Mouse (Mus musculus) ovary, postnatal 36 days (tissue): ENCODE measurements around the gene Rgs9bp.

Experiments
- DNase-seq: peaks from one replicate; pipeline ENCODE4 v3.0.0; 2022; ENCODE audit warnings: low spot score, mixed read lengths

Gene Rgs9bp

GRCm38 (mm10) chr7:35585191-35586054 lies at the start of gene Rgs9bp:
TSS of gene Rgs9bp (minus strand) at chr7:35585582.
- DNase-seq, result peak; percentile 52

DNA sequence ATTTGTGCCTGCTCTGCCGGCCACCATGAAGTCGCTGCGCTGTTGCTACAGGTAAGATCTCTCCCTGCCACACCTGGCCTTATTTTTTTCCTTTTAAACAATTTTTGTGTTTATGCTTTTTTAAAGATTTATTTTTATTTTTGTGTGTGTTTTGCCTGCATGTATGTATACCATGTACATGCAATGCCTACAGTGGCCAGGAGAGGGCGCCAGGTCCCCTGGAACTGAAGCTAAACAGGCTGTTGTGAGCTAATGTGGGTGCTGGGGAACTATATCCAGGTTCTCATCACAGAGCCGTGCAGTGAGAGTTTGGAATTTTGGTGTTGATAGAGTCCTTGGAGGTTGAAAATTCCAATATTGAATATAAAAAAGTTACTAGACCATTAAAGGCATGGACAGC lies 43.1 kb upstream of the Rgs9bp start:
- no peak for DNase-seq

DNA sequence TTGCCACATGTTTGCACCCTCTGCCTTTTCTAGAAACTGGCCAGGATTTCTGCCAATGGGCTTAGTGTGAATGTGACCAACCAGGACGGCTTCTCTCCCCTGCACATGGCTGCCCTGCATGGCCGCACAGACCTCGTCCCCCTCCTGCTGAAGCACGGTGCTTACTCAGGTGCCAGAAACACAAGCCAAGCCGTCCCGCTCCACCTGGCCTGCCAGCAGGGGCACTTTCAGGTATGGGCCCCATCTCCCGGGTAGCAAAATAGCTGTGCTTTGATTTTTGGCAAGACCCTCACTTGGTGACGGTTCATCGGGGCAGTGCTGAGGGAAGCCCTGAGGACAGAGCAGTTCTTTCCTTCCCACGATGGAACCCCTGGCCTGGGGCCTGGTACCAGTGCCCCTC lies 42.0 kb upstream of the Rgs9bp start:
- no peak for DNase-seq

DNA sequence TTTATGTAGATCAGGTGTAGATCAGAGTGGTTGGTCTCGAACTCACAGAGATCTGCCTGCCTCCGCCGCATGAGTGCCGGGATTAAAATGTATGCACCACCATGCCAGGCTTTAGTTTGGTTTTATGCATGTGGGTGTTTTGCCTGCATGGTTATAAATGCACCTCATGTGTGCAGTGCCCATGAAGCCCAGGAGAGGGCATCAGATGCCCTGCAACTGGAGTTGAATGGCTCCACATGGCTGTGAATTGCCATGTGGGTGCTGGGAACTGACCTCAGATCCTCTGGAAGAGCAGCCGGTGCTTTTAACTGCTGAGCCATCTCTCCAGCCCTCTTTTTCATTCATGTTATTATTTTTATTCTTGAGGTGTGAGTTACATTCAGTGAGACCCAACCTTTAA lies 40.7 kb upstream of the Rgs9bp start:
- no peak for DNase-seq

DNA sequence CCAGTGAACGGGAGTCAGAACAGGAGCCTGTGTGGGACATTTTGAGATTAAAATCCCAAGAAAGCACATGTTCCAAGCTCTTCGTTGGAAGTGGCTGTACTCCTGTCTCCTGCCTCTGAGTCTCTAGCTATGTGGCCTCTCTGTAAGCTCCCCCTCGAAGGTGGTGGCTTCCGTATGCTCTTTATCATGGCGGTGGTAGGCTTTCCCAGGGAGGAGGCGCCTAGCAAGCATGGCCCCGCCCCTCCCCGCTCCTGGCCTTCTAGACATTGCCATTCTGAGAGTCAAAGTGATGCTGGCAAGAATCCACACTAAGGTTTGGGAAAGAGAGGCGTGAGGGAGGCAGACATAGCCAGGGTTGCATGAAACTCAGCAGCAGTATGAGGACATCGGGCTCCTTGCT lies 37.2 kb upstream of the Rgs9bp start:
- no peak for DNase-seq

DNA sequence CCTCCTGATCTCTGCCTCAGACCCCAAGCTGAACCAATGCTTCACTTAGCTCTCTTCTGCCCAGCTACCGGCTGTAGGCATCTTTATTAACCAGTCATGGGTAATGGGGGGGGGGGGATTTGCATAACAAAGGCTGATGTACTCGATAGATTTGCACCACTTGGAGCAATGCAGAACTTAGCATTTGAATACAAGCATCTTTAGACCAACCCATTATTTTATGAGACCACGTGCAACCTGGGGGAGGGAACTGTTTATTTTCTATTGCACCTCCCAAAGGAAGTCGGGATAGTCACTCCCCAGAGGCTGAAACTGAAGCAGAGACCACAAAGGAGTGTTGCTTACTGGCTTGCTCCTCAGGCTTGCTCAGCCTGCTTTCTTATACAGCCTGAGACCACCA lies 32.1 kb upstream of the Rgs9bp start:
- no peak for DNase-seq

DNA sequence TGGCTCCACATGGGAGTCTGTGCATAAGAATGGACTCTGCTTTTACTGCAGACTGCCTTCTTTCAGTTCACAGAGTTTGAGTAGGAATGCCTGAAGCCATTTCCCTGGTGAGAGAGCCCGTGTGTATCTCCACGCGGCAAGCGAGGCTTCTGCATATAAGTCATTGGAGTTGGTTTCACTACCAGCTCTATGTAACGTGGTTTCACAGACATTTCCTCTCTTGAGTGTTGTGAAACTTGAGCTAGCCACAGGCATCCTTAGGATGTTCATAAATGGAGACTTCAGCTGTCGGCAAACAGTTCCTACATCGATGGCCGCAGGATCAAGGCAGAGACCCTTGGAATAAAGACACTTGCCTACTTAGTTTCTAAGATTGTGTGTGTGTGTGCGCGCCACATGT lies 23.9 kb upstream of the Rgs9bp start:
- DNase-seq, result no peak

GRCm38 (mm10) chr7:35606816-35607215 lies 21.4 kb upstream of the Rgs9bp start:
- DNase-seq, result no peak

- no peak for DNase-seq
Measured at GRCm38 (mm10) chr7:35602766-35603165, 17.4 kb upstream of the Rgs9bp start.

GRCm38 (mm10) chr7:35601106-35601505 lies 15.7 kb upstream of the Rgs9bp start:
- no peak for DNase-seq

DNA sequence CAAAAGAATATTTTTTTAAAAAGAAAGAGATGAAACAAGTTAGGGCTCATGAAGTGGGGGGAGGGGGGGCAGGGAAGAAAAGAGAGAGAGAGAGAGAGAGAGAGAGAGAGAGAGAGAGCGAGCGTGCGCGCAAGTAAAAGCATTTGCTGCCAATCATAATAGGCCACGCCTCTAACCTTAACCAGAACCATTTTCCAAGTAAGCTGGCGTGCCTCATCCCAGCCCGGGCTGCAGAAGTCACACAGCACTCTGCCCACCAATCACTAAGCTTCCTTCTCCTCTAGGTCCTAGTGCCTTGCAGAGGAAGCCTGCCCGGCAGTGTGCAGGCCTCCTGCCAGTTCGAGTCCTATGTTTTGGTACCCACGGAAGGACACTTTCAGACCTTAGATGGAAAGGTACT lies 14.6 kb upstream of the Rgs9bp start:
- DNase-seq, result no peak

DNA sequence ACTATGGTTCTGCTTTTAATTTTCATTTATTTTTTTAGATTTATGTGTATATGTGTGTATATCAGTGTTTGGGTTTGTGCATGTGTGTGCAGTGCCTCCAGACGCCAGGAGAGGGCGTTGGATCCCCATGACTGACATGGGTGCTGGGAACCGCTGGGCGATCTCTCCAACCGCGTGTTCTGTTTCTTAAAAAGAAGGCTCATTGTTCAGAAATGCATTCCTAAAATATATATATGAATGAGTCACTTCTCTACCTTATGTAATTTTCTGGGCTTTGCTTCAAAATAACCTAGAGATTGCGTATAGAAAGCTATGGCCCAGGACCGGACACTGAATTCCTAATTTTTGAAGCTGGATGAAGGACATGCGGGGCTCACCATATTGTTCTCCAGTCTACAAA lies 14.1 kb upstream of the Rgs9bp start:
- DNase-seq, result no peak

DNA sequence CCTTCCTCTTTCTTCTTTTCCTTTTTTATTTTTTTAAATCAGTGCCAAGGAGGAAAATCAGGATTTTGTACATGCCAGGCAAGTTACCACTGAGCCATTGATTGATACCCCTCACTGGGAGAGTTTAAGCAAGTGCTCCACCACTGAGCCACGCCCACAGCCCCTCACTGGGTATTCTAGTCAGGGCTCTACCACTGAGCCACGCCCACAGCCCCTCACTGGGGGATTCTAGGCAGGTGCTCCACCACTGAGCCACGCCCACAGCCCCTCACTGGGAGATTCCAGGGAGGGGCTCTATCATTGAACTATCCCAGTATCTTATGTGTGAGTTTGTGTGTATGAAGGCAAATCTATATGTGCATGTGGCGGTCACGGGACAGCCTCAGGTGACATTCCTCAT lies 8.9 kb upstream of the Rgs9bp start:
- DNase-seq, result no peak

DNA sequence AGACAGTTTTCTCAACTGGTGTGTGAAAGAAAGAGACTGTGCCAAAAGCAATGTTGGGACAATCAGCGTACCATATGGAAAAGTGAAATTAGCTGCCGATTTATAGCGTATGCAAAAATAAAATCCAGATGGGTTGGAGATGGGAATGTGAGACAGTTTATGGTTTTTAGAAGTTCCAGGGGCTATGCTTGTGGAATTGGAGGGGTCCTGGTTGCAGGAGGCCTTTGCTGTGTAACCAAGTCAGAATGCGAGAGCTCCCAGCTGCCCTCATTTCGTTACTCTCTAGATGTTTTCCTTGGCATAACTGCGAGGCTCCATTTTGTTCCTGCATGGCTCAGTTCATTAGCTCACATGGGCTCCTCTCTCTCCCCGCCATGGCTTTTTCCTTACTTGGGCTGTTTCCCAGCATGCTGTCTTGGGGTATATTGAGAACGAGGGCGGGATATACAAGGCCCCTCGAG lies 5.4 kb upstream of the Rgs9bp start:
- no peak for DNase-seq

DNA sequence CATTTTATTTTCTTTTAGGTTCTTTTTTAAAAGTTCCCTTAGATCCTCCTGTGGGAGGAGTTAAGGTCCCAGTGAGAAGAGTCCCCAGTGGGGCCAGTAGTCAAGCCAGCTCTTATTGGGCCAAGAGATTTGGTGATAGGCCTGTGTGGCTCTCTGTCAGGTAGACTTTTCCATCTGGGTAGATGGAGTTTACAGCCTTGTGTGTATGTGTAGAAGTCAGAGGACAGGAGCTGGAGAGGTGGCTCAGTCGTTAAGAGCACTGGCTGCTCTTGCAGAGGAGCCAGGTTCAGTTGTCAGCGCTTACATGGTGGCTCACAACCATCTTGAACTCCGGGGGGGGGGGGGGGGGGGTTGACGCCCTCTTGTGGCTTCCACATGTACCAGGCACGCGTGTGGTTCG lies 4.1 kb upstream of the Rgs9bp start:
- no peak for DNase-seq

DNA sequence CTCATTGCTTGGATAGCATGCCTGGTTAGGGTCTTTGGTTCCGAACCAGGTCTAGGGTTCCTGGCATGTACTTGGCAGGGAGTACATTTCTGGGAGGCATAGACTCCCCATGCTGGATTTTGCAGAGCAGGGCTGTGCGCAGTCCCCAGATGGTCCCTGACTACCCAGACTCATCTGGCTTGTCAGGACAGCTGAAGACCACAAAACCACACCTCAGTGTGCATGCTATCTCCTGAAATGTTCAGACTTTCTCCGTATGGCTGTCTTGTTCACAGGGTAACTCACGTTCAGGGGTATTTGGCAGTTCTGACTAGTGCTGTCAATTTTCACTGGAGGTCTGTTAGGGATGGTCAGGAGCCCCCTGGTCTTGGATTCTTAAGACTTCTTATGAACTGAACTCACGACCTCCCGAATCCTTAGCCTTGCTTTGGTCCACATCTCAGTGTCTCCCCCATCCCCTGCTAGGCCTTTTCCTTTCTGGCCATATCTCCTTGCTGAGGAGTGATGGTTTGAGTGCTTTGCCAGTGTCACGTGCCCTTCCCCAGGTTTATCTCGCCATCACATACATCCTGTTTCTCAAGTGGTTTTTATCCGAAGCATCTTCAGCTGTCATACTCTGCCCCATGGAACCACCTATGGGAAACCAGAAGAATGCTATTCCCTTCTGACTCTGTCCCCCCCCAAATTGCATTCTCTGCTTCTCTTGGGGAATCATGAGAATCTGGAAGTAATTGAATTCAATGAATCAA lies 3.5 kb upstream of the Rgs9bp start:
- DNase-seq, result no peak

DNA sequence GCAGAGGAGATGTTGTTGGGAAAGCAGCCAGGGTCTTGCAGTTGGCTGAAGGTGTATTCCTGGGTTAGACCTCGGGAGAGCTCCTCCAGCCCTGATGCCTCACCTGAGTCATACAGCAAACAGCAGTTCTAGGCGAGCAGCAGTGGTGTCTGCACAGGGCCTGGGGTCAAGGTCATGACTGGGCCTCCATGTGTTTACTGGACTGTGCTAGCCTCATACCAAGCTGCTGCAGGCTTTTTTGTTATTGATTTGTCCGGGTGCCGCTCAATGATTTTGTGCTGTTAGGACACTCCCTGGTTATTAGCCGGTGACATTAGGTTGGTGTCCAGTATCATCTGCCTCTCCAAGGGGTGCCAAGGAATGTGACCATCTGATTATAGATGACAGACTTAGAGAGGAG lies 2.3 kb upstream of the Rgs9bp start:
- no peak for DNase-seq

DNA sequence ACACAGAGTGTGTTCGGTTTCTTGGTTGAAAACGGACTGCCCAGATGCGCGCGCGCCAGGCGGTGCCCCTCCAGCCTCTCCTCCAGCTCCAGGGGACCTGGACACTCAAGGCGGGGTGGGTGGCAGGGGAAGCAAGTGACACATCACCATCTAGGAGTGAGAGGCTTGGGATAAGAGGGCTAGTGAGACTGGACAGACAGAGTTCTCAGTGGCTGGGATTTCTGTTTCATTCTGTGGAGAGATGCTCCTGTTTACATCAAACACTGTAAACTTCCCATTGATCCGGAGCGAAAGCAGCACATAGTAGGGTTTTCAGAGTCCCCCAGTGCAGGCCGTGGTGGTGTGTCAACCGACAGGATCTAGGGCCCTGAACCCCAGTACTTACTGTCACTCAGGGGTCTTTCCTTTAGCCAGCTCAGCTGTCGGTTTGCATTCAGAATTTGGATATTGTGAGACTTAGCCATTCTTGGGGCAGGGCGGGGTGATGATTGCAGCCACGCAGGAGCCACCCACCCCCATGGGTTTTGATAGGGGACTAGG lies 1.6 kb upstream of the Rgs9bp start:
- no peak for DNase-seq

GRCm38 (mm10) chr7:35586055-35586905 lies 898 bp upstream of the Rgs9bp start, which contains the start of gene Ankrd27:
TSS of gene Ankrd27 (plus strand) at chr7:35586244.
- DNase-seq, result peak; percentile 92

DNA sequence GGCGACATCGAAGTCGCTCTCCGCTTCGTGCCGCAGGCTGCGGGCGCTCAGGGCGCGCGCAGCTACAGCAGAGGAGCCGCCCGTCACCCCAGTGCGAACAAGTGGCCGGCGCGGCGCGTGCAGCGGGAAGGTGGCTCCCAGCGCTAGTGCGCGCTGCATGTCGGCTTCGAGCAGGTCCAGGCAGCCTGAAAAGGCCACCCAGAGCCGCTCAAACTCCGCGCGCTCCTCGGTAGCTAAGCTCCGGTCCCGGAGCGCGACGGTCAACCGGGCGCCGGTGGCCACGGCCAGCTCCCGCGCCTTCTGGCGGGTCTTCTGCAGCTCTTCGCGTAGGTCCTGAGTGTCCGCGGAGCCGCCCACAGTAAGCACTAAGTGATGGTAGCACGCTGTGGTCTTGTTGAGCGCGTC lies 594 bp downstream of the Rgs9bp start:
- DNase-seq, result peak; percentile 26

- DNase-seq, result no peak
Measured at GRCm38 (mm10) chr7:35584068-35584785, 1.2 kb downstream of the Rgs9bp start.
